ENCODE assay signal across 19 mouse cellular contexts in the genomic region with DNA sequence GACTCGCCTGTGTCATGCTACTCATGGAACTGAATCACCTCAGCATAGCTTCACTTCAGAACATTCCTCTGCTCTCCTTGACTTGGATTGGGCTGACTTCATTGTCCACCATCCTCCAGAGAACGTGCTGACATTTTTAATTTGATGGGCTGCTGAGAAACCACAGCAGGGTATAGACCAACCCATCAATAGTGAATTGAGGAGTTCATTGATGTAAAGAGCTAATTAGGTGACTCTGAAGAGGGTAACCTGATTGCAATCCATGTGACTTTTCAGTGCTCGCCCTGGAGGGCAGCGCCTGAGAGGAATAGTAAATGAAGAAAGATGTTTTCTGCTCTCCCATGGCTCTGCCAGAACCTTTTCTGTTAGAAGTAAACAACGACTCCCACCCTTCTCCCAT.
"Had no signal": no experiment of that assay in that cellular context is flagged by ENCODE, and none has a peak within 500 bp of the region (broad histone marks: within the 10 kb centered on the region; RNA-seq: fewer than 3 reads in every experiment).

No protein-coding gene starts in this region.

- DNase-seq: lung, adult 18-20 months; lung, embryonic 14.5 days; lung, postnatal 10 days; lung, postnatal 4 days; midbrain, embryonic 14.5 days; retina, postnatal 1 day; right cerebral cortex, adult 18-20 months; right cerebral cortex, postnatal 25 days; right cerebral cortex, postnatal 4 days; spleen, adult 18-20 months; thymus, adult 18-20 months; thymus, postnatal 14 days; thymus, postnatal 4 days had no signal

- H3K4me3 ChIP-seq: midbrain, embryonic 12.5 days; myocyte; neural tube, embryonic 13.5 days; neural tube, embryonic 15.5 days had no signal

- H3K36me3 ChIP-seq: midbrain, embryonic 12.5 days; neural tube, embryonic 13.5 days; neural tube, embryonic 15.5 days had no signal

- H3K4me2 ChIP-seq: lung, embryonic 14.5 days; midbrain, embryonic 12.5 days; neural tube, embryonic 13.5 days; neural tube, embryonic 15.5 days had no signal

- H3K27me3 ChIP-seq: midbrain, embryonic 12.5 days; neural tube, embryonic 13.5 days; neural tube, embryonic 15.5 days had no signal

- ATAC-seq: midbrain, embryonic 16.5 days had no signal

- H3K9me3 ChIP-seq: midbrain, embryonic 12.5 days; neural tube, embryonic 13.5 days; neural tube, embryonic 15.5 days had no signal

- H3K27ac ChIP-seq: liver, embryonic 14.5 days; midbrain, embryonic 12.5 days; neural tube, embryonic 13.5 days; neural tube, embryonic 15.5 days had no signal

- H3K4me1 ChIP-seq: midbrain, embryonic 12.5 days; neural tube, embryonic 13.5 days; neural tube, embryonic 15.5 days had no signal

- H3K9ac ChIP-seq: liver, embryonic 14.5 days; lung, embryonic 14.5 days; midbrain, embryonic 12.5 days; neural tube, embryonic 13.5 days; neural tube, embryonic 15.5 days had no signal
